In genomic region chr1:71055454-71055853, GRCm38 (mm10) we compare ENCODE assay signal across 18 mouse cellular contexts. TPM values are rescaled to one million over a fixed set of nuclear protein-coding genes. Genes with fewer than 3 reads are reported as not detected.
DNase-seq lines count a peak whose midpoint lies in the region; ATAC-seq and TF ChIP-seq lines count a peak whose summit lies in the region.
"Had no signal": no experiment of that assay in that cellular context is flagged by ENCODE, and none has a peak within 500 bp of the region (broad histone marks: within the 10 kb centered on the region; RNA-seq: fewer than 3 reads in every experiment).

No protein-coding gene starts in this region.

- H3K9ac ChIP-seq in heart, embryonic 16.5 days (ENCODE audit: low read length) = no peak overlapping the region
- H3K9ac ChIP-seq in midbrain, postnatal 0 days (replicated peaks; ENCODE audit: low read length, poor library complexity, severe bottlenecking) = no peak overlapping the region
- H3K9ac ChIP-seq in midbrain, embryonic 13.5 days (replicated peaks) = no peak overlapping the region
- H3K9ac ChIP-seq: embryonic facial prominence, embryonic 15.5 days; hindbrain, embryonic 13.5 days had no signal

- WGBS in heart, embryonic 16.5 days = 77% methylated on average over 1 of the region's 1 CpGs
- WGBS in midbrain, postnatal 0 days = 69% methylated on average over 1 of the region's 1 CpGs
- 81% methylated on average over 1 of the region's 1 CpGs for WGBS in midbrain, embryonic 13.5 days

- no peak for ATAC-seq in heart, embryonic 16.5 days (replicated peaks; ENCODE audit: extremely low read depth, insufficient read depth, low FRiP score)
- no peak for ATAC-seq in midbrain, postnatal 0 days (ENCODE audit: low FRiP score)
- no peak for ATAC-seq in midbrain, embryonic 13.5 days
- ATAC-seq: forebrain, embryonic 14.5 days had no signal

- peak; percentile 26 to 49 for DNase-seq in cerebellum, postnatal 14 days
- no peak for DNase-seq in cerebellum, postnatal 36 days
- DNase-seq in heart, postnatal 4 days = no peak
- DNase-seq in midbrain, postnatal 0 days (ENCODE audit: low spot score) = peak; percentile 45
- no peak for DNase-seq in layer of hippocampus, postnatal 10 days (ENCODE audit: low spot score in 2 of 2)
- DNase-seq: cerebellum, adult 11-12 months; cerebellum, adult 9-10 months; embryo, embryonic 11 days; gastrocnemius, adult 2 months; gastrocnemius, postnatal 25 days; kidney, adult 18-20 months had no signal

- TF ChIP-seq CTCF in midbrain, postnatal 0 days (IDR thresholded peaks at IDR 0.05) = no peak

- H3K9me3 ChIP-seq in heart, embryonic 16.5 days (replicated peaks; ENCODE audit: control insufficient read depth, low read length) = no peaks in the 10 kb centered on the region
- H3K9me3 ChIP-seq in midbrain, postnatal 0 days (ENCODE audit: low read length) = no peaks in the 10 kb centered on the region
- no peaks in the 10 kb centered on the region for H3K9me3 ChIP-seq in midbrain, embryonic 13.5 days
- H3K9me3 ChIP-seq: embryonic facial prominence, embryonic 15.5 days; forebrain, embryonic 10.5 days; hindbrain, embryonic 13.5 days had no signal

- H3K4me1 ChIP-seq in heart, embryonic 16.5 days (ENCODE audit: control insufficient read depth, insufficient read depth, low read length) = peaks cover 9% of the 10 kb centered on the region
- no peaks in the 10 kb centered on the region for H3K4me1 ChIP-seq in midbrain, postnatal 0 days (ENCODE audit: insufficient read depth, low read length)
- no peaks in the 10 kb centered on the region for H3K4me1 ChIP-seq in midbrain, embryonic 13.5 days (replicated peaks)
- H3K4me1 ChIP-seq: embryonic facial prominence, embryonic 15.5 days; forebrain, embryonic 10.5 days; hindbrain, embryonic 13.5 days had no signal

- no peak overlapping the region for H3K4me2 ChIP-seq in heart, embryonic 16.5 days (ENCODE audit: low read depth, low read length)
- no peak overlapping the region for H3K4me2 ChIP-seq in midbrain, postnatal 0 days (ENCODE audit: low read depth, low read length, poor library complexity, severe bottlenecking)
- no peak overlapping the region for H3K4me2 ChIP-seq in midbrain, embryonic 13.5 days (replicated peaks)
- H3K4me2 ChIP-seq: embryonic facial prominence, embryonic 15.5 days; hindbrain, embryonic 13.5 days had no signal

- H3K27ac ChIP-seq in heart, embryonic 16.5 days (ENCODE audit: low read length) = 0 out of 2 replicates have a peak overlapping the region, but pooled peaks have one; percentile 23
- H3K27ac ChIP-seq in midbrain, postnatal 0 days (ENCODE audit: low read depth, low read length) = no peak overlapping the region
- no peak overlapping the region for H3K27ac ChIP-seq in midbrain, embryonic 13.5 days
- H3K27ac ChIP-seq: embryonic facial prominence, embryonic 15.5 days; forebrain, embryonic 10.5 days; gastrocnemius, adult 2 months; hindbrain, embryonic 13.5 days had no signal

- H3K4me3 ChIP-seq in heart, embryonic 16.5 days (ENCODE audit: low read length) = no peak overlapping the region
- H3K4me3 ChIP-seq in midbrain, postnatal 0 days (ENCODE audit: low read depth, low read length) = no peak overlapping the region
- H3K4me3 ChIP-seq in midbrain, embryonic 13.5 days (replicated peaks) = no peak overlapping the region
- H3K4me3 ChIP-seq: embryonic facial prominence, embryonic 15.5 days; erythroblast, embryonic 14.5 days; forebrain, embryonic 10.5 days; gastrocnemius, adult 2 months; hindbrain, embryonic 13.5 days had no signal

- H3K27me3 ChIP-seq in heart, embryonic 16.5 days (ENCODE audit: control insufficient read depth, insufficient read depth, low read length) = no peaks in the 10 kb centered on the region
- H3K27me3 ChIP-seq in midbrain, postnatal 0 days (ENCODE audit: insufficient read depth, low read length) = no peaks in the 10 kb centered on the region
- H3K27me3 ChIP-seq in midbrain, embryonic 13.5 days = no peaks in the 10 kb centered on the region
- H3K27me3 ChIP-seq: embryonic facial prominence, embryonic 15.5 days; hindbrain, embryonic 13.5 days had no signal

- no peaks in the 10 kb centered on the region for H3K36me3 ChIP-seq in heart, embryonic 16.5 days (ENCODE audit: control insufficient read depth, insufficient read depth)
- no peaks in the 10 kb centered on the region for H3K36me3 ChIP-seq in midbrain, postnatal 0 days (ENCODE audit: insufficient read depth, low read length)
- H3K36me3 ChIP-seq in midbrain, embryonic 13.5 days = no peaks in the 10 kb centered on the region
- H3K36me3 ChIP-seq: embryonic facial prominence, embryonic 15.5 days; hindbrain, embryonic 13.5 days had no signal

RNA-seq across cellular contexts. Expression of gene Bard1, which starts 47.5 kb away (rescaled TPM):
- polyA plus RNA-seq in heart, embryonic 16.5 days (2015; fragmentation: Nextera tagmentation; extraction: Ambion mirVana) = 1.7 and 2.1 TPM in 2 replicates
- 10 to 100 TPM in 1 of 2 experiments, 1 to 10 TPM in 1; 9.2 to 10.9 TPM for total RNA-seq in heart, postnatal 4 days (2021)
- total RNA-seq in midbrain, postnatal 0 days (2014; rRNA removed) = 1.8 and 2.4 TPM in 2 replicates
- 0.23 and 0.37 TPM in 2 replicates for polyA plus RNA-seq in midbrain, postnatal 0 days (2015; fragmentation: Nextera tagmentation; extraction: Ambion mirVana)
- polyA plus RNA-seq in midbrain, embryonic 13.5 days (2015; fragmentation: Nextera tagmentation; extraction: Ambion mirVana) = 1.0 and 1.1 TPM in 2 replicates
- 1 to 10 TPM; 1.0 to 1.2 TPM for total RNA-seq in layer of hippocampus, postnatal 10 days (2021)

Comparison
In these comparisons a context has a peak if more than half of its experiments do, and no peak if none do; other contexts are left out.
1. DNase-seq: peak in cerebellum, postnatal 14 days (2 of 2) and midbrain, postnatal 0 days (single experiment); none in cerebellum, postnatal 36 days (0 of 2), heart, postnatal 4 days (single experiment) and layer of hippocampus, postnatal 10 days (0 of 2).